Mouse (Mus musculus) lung, embryonic 14.5 days (tissue): Measurements from ENCODE around the gene Sco1. TPM values are rescaled to one million over a fixed set of nuclear protein-coding genes. Genes with fewer than 3 reads are reported as not detected.

Source experiments
- ATAC-seq: fragments of 200-750 bp; cut with Nextera tagmentation; 2 replicates; pipeline ENCODE4 v1.8.0; 2017; ENCODE audit warnings: mild to moderate bottlenecking, moderate TSS enrichment, moderate library complexity; ENCODE audit not compliant: insufficient read depth
- DNase-seq: peaks from one replicate; pipeline ENCODE4 v3.0.0-alpha.2; 2015
- H3K27ac ChIP-seq: fragments of 300-500 bp; sonication (generic); 2 replicates; pipeline ENCODE4 v1.5.1; 2014; ENCODE audit warnings: low read depth, mild to moderate bottlenecking, moderate library complexity
- H3K27me3 ChIP-seq: fragments of 300-500 bp; sonication (generic); 2 replicates; pipeline ENCODE4 v1.6.1; 2014; ENCODE audit warnings: low read length, control low read depth; ENCODE audit not compliant: insufficient read depth
- H3K36me3 ChIP-seq: fragments of 300-500 bp; sonication (generic); 2 replicates; pipeline ENCODE4 v1.6.1; 2014; ENCODE audit warnings: control low read depth; ENCODE audit not compliant: insufficient read depth
- H3K4me1 ChIP-seq: fragments of 300-500 bp; sonication (generic); 2 replicates; pipeline ENCODE4 v1.6.1; 2014; ENCODE audit warnings: antibody characterized with exemption, control low read depth; ENCODE audit not compliant: insufficient read depth
- H3K4me2 ChIP-seq: fragments of 300-500 bp; sonication (generic); 2 replicates; pipeline ENCODE4 v1.6.1; 2014; ENCODE audit warnings: mild to moderate bottlenecking
- H3K4me3 ChIP-seq: fragments of 300-500 bp; sonication (generic); 2 replicates; pipeline ENCODE4 v1.5.1; 2014; ENCODE audit warnings: low read depth, low read length
- H3K9ac ChIP-seq: fragments of 300-500 bp; sonication (generic); 2 replicates; pipeline ENCODE4 v1.6.1; 2014
- H3K9me3 ChIP-seq: fragments of 300-500 bp; sonication (generic); 2 replicates; pipeline ENCODE4 v1.6.1; 2016; ENCODE audit warnings: low read depth, low read length, control low read depth
- CTCF ChIP-seq: IDR thresholded peaks from 2 replicates; pipeline ENCODE4 v1.5.1; 2016; ENCODE audit warnings: antibody characterized with exemption, low read depth
- WGBS: fragments of 180-500 bp; shearing (Covaris S2); extraction: QIAGEN DNeasy Blood & Tissue Kit; methylation state at CpG from one replicate; pipeline ENCODE4 v1.1.7; 2014; 5-methylcytosine and 5-hydroxymethylcytosine counted together
- microRNA-seq: library from miRNA; unstranded; fragments of <30 nt; microRNA quantifications from one replicate; pipeline ENCODE4, GENCODE M21; 2016; ENCODE audit warnings: borderline number of aligned reads
- polyA plus RNA-seq: library from polyadenylated mRNA; unstranded; fragments of >200 nt; fragmentation: Nextera tagmentation; extraction: Ambion mirVana; gene quantifications from 2 replicates; pipeline ENCODE4 v1.2.1, GENCODE M21; 2014

Sco1 gene
- polyA plus RNA-seq, 1 experiment from 2014 or later = 20.3 TPM

DNA sequence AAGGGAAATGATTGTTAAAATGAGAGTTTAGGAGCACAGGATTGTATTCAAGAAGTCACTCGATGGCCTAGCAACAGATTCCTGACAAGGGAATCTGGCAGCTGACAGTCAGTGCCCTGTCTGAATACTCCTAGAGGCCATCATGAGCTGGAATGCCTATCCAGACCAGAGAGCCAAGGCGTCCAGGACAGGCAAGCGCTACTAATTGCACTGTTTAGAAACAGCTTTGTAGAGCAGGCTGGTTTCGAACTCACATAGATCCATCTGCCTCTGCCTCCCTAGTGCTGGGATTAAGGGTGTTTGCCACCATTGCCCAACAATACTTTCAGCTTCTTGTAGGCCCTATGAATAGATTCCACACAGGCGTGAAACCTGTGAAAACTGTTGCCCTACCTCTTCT lies 61.8 kb downstream of the Sco1 start:
- Histone ChIP-seq H3K9ac (no peak overlapping the region), H3K4me3 (no peak overlapping the region), H3K9me3 (no peaks in the 10 kb centered on the region), H3K4me2 (no peak overlapping the region), H3K36me3 (no peaks in the 10 kb centered on the region), H3K27me3 (no peaks in the 10 kb centered on the region), H3K4me1 (no peaks in the 10 kb centered on the region), H3K27ac (no peak overlapping the region)
- DNase-seq (no peak), ATAC-seq (no peak)
- WGBS = 87% methylated on average over 5 of the region's 5 CpGs
- TF ChIP-seq CTCF = no peak

- H3K27ac ChIP-seq = no peak overlapping the region
- DNase-seq (no peak), ATAC-seq (no peak)
- no peaks in the 10 kb centered on the region for H3K27me3 ChIP-seq
- H3K4me1 ChIP-seq = no peaks in the 10 kb centered on the region
- no peak for TF ChIP-seq CTCF
- H3K4me3 ChIP-seq = no peak overlapping the region
- H3K9ac ChIP-seq = no peak overlapping the region
- H3K9me3 ChIP-seq = no peaks in the 10 kb centered on the region
- no peak overlapping the region for H3K4me2 ChIP-seq
- WGBS = 80% methylated on average over 12 of the region's 12 CpGs
- no peaks in the 10 kb centered on the region for H3K36me3 ChIP-seq
Measured at GRCm38 (mm10) chr11:67114901-67115300, 62.4 kb downstream of the Sco1 start.

Small RNA genes within 50 kb of the gene (microRNA-seq; reads per million reads assigned to microRNA genes)
- not detected for gene Mir6923

Other genes starting within 250 kb of the Sco1 start
- gene Pirt, start 140.7 kb upstream of the Sco1 start, polyA plus RNA-seq = 0.29 and 0.55 TPM in 2 replicates
- gene Tmem238l, start 96.0 kb upstream of the Sco1 start, polyA plus RNA-seq = not detected in 2 replicates
- 1.8 TPM in 2 replicates for gene Tmem220, start 27.5 kb upstream of the Sco1 start, polyA plus RNA-seq
- gene Adprm, start 76 bp upstream of the Sco1 start, polyA plus RNA-seq = 31.3 and 31.4 TPM in 2 replicates
- gene Myh3, start 25.6 kb downstream of the Sco1 start, polyA plus RNA-seq = 0.05 and 0.17 TPM in 2 replicates
- not detected in 2 replicates for gene Myh2, start 118.4 kb downstream of the Sco1 start, polyA plus RNA-seq
- not detected in 2 replicates for gene Myh1, start 147.4 kb downstream of the Sco1 start, polyA plus RNA-seq
- gene Myh4, start 185.4 kb downstream of the Sco1 start, polyA plus RNA-seq = 0.03 TPM in 1 of 2 replicates, not detected in the other
- gene Myh8, start 224.5 kb downstream of the Sco1 start, polyA plus RNA-seq = 0.22 and 0.28 TPM in 2 replicates